Mouse (Mus musculus) gonadal fat pad, adult 2 months (tissue): ENCODE measurements at regions not wholly inside any gene's neighbourhood (a gene's known extent, or its start where the extent isn't known, plus 50 kb on each side); places are given as distances from the start of the nearest gene placed in this dataset.

Source experiments
- DNase-seq: peaks from one replicate; pipeline ENCODE4 v3.0.0-alpha.2; 2012; ENCODE audit warnings: low read depth

DNA sequence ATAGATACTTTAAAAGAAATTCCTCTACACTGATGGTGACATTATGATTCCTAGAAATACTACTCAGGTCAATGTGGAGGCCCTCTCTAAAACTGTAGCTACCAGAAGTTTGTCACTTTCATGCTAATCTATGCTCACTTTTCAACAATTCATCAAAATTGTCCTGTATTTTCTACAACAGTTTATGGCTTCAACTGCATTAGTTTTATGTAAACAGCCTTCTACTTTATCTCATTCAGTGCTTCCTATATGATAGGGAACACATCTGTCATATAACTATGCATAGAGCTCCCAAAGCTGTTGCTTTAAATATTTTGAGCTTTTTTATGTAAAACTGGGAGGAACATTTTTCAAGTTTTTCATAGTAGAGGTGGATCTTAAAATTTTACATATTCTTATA is 338.7 kb upstream of the Dph6 start:
- no peak for DNase-seq

DNA sequence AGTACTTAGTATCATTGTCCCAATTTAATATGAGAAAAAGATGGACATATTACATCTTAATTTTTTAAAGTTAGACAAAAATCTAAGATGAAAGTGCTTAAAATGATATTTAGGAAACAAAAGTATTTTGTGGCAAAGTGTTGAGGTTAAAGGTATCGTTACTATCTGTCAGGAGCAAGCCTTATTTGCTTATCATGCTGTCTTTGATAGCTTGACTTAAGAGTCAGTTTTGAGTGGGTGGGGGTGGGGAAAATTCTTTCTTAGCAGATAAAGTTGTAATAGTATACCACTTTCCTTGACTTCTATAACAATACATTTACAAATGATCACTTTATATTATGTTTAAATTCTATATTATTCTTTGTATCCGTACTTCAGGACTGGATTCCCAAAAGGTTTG is 339.1 kb upstream of the Dph6 start:
- DNase-seq = no peak

DNA sequence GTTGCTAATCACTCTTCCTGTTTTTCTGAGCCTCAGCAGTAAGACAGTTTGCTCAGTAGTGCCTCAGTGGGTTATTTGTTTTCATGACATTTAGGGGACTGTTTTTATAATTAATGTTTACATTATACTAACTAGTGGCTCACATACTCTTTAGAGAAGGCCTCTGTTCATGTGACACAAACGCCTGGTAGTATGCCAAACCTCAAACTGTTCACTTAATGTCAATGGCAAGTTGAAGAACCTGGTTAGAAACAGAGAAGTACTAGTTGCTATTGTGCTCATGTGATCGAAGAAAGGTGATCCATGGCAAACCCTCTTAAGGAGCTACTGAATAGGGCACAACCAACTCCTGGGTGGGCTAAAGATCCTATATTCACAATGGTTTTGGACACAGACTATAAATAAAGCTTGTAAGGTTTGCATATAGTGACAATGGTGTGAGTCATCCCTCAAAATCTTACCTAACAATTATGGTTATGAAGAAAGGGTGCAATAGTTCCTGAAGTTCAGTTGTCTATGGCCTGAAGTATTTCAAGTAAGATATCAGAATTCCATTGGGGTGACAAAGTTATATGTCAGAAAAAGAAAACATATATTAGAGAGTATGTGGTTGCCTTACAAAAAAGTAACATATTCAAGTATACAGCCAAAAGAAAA is 340.1 kb upstream of the Dph6 start:
- DNase-seq = no peak

DNA sequence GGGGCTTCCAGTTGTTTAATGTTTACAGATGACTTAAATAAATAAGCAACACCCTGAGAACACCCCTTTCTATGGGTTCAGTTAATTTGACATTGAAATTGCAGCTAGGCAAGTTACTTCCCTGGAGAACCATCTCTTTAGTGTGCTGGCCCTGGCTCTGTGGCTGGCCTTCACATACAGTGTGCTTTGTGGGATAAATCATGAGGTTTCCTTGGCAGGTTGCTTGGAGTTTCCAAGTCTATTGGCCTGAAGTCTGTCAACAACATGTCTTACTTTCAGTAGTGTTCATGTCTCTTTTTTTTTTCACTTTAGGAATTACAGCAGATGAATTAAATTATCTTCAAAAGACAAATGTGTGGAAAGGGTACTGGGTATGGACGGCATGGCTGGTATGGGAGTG is 359.2 kb upstream of the Dph6 start:
- no peak for DNase-seq

DNA sequence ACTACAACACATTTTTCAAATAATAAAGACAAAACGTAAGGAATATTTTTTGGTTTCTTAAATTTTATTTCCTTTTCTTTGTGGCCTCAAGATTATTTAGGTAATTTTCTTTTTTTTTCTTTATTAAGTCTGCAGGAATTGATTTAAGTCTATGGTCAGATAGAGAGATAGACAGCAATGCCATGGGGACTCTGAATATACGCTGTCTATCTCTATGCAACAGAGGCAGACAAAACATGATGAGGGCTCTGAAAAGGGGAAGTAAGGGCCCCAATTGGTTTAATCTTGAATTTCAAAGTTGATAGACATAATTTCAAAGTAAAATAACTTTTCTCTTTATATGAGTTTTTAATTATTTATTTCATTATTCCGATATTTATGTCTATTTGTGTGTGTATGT is 372.0 kb upstream of the Dph6 start:
- no peak for DNase-seq

DNA sequence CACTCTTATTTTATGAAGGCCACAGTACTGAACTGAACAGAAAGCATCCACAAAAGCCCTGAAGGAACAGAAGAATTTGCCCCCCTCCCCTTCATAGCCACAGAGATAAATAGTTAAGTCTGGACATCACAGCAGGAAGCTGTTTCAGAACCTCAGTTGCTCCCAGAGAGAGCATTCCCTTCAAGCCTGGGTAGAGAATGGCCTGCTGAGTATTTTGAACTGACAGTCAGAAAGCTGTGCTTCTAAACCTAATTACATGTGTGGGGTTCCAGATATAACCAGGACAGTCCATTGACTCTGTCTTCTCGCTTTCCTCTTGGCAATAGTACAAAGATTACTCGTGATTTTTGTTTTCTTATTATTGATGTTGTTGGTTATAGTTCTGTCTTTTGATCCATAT is 376.4 kb upstream of the Dph6 start:
- DNase-seq = no peak

DNA sequence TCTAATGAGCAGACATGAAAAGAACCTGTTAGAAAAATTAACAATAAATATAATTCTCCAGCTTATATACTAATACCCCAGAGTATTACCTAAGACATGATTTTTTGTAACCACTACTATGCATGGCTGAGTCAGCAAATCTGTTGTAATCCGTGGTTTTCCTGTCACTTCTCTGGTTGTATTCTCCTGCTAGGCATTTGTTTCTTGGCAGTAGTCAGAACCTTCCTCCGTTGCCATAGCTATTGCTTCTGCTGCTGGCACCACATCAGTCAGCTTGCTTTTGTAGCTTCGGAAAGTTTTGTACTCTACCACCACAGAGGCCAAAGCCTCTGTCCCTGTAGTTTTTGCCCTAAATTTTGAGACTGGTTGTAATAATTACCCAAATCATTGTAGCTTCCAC is 381.4 kb upstream of the Dph6 start:
- DNase-seq = no peak

DNA sequence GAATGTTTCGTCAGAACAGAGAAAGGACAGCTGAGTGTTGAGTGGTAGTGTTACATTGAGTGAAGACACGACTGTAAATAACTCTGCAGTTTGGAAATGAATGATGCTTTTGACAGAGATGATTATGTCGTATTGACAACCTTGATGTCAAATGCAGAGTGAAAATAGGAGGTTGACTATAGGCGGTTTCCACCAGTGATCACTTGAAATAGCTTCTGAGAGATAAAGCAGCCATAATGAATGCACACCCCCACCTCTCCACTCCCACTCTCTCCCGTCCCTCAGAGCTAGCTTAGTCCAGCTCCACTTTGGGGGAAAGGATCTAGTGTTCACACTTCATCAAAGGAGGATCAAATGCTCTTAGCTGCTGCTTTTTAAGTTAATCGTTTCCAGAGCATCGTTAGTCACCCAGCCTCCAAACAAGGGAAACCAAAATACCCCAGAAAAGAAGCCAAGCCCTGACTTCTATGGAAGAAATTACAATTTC is 387.6 kb upstream of the Dph6 start:
- no peak for DNase-seq

DNA sequence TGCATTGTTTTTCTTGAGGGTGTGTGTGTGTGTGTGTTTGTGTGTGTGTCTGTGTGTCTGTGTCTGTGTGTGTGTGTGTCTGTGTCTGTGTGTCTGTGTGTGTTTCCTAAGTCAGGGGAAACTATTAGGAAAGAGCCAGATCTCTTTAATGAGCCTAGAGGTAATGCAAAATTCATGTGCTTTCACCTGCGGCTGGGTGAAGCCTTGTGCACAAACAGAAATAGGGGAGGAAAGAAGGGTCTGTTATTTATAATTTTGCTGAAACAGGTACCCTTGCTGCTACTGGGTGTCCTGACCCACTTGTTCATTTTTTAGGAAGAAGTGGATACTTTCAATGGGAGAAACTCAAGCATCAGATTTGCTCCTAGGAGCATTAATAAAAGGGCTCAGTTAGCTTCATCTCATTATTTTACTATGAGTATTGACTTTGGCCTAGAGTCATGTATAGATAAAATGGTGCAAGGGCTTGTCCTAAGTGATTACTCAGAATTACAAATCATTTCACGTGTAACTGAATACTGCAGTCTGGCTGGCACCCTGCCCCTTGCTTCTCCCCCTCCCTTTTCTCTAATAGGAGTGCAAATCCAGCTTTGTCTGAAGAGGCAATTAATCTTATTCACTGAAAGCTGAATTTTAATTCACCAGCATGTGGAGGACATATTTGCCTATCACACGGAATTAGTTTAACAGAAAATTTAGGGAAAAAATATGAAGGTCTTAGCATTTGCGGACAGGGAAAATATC is 401.7 kb upstream of the Dph6 start:
- DNase-seq = no peak

DNA sequence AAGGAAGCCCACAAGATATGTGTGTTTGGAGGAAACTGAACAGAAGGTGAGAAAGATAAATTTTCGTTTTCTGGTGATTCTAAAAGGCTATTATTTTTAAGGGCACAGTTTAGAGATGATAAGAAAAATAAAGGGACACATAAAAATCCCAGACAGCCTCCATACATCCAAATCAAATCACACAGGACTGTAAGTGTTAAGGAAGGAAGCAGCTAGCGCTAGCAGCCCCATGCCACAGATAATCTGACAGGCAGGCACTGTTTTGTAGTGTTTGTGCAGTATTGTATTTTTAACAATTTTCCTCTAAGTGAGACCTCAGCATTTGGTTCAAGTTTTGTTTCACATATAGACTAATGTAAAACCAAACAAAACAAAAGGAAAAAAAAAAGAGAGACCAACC is 402.4 kb upstream of the Dph6 start:
- DNase-seq = no peak

DNA sequence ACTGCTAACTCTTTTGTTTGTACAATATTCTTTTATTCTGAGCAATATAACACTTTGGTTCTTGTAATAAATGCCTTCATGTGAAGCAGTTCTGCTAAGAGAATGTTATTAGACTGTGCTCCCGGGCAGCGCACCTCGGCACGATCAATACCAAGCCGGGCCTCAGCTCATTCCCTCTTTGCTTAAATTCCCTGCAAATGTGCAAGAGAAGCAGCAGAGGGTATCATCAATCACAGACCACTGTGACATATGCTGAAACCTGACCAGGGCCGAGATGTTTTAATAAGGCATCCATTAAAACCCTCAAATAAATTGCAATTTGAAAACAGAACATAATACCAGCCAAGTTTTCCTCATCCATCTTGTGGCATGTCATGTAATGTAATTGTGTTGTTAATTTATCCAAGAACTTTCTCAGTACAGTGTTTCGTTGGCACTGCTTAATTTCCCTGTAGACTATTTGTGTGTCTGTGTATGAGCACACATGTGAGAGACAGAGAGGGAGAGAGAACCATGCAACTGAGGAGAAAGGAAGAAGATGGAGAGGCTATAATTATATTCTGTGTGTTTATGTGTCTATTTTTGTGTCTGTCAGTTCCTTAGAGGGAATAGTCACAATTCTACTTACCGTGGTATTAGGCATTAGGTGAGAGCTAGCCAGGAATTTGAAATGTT is 412.9 kb upstream of the Dph6 start:
- DNase-seq = no peak

DNA sequence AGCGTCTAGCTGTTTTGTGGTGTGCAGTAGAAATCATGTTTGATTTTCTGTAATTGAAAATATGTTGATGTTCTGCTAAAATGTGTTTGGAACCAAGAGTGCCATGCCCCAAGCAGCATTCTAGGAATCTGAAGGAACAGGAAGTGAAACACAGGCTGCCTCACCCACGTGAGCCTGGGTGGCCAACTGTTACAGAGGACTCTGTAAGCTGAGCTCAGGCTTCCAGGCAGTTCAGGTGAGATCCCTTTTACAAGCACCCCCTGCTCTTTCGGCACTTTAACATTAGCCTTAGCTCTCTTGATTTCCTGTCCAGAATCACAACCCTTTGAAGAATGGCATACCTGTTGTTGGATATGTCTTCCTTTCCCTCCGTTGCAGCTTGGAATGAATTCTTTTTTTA is 414.9 kb upstream of the Dph6 start:
- no peak for DNase-seq

DNA sequence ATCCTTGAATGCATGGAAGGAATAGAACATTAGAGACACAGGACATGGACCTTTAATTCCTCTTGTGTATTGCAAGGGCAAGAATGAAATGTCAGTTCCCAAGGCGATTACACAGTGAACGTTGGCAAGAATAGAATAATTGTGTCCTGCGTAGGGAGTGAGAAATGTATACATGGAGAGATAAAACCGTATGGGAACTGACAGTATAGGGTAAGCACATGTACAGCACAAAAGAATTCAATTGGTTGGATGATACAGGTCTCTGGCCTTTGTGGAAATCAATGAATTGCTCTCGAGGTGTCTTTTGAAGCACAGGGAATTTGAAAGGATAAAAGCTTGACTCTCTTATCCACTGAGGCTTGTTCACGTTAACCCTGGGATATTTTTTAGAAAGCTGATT is 415.4 kb upstream of the Dph6 start:
- no peak for DNase-seq

DNA sequence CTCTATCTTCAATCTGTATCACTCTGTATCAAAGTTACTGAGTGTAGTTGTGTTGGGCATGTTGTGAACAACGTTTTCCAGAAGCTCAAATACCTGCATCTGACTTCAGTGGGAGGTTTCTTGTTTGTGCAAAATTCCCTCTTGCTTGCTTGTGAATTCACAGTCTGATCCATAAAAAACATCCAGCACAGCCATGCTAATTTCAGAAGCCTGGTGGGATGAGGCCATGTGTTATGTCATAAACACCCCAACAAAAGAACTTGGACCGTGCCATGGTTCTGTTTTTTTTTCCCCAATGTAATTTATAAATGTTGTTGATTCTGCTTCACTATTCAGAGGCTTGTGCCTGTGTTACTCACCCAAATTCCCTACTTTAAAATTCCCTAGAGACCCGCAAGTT is 415.9 kb upstream of the Dph6 start:
- no peak for DNase-seq

DNA sequence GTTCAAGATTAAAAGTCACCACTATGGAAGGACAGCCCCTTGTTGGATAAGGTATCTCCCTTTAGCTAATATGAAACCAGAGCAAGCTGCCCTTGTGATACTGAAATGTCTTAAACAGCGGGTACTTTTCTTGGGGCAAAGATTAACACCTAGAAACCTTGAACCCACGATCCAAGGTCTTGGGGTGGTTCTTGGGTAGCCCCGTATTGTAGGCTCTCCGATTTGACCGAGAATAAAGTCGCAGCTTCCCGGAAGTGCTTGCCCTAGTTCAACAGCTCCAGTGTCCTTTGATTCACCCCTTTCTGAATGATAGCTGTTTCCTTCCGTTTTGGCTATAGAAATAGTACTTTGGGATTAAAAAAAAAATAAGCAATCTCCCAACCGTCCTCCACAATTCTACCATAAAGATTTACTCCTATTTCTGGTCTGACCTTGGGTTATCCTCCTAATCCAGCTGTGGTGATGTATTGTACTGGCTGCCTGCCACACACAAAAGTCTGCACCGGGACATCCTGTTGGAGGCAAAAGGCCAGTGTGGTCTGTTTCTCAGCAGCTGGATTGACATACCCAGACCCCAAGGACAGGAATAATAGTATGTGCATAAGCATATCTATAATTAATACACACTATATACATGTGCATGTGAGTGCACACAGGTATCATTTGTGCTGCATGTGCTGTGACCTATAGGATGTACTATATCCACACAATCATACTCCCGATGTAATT is 427.0 kb upstream of the Dph6 start:
- no peak for DNase-seq

DNA sequence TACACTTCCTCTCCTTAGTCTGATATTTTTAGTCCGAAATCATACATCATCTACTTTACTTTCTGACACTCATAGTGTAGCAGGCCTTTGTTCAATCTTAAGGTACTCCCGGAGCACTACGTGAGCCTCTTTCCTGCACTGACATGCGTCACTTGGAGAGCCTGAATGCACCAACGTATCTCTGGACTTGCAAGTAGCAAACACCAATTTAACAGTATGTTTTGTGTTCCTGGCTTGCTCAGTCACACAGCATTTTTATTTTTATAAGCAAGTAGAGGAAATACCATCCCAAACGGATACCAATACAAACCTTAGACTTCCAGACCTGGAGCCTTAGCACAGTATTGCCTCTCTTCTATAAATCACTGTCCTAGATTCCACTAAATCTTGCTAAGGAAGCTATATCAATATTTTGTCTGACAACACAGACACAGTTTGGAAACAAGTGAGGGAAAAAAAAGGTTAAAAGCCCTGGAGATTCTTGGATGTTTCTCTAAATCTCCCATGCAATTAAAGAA is 427.6 kb upstream of the Dph6 start:
- DNase-seq = no peak

DNA sequence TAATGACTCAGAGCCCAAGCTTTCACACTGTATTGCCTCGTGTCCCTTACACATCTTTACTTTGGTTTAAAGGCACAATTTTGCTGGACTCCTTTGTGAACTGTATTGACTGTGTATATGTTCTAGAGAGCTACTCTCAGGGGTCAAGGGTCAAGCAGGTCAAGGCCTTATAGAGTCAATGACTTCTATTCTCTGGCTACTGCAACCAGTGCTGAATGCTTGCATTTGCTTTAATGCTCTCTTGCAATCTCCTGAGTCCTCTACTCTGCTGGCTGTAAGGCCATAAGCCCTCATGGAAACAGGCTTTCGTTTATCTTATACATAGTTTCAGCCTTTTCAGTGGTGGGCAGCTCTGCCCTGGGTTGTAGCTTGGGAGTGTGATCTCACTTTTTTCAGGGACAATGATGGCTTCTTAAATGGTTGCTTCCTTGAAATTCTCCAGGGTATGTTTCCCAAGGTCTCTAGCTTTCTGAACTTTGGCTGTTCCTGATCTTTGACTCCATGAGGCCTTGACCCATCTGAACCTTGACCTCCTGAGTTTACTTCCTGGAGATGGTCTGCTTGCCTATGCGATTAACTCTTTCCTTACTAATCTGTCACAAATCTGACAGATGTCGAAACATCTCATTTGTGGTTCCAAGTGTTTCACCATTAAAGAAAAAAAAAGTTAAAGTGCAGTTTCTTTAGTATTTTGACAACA is 433.8 kb upstream of the Dph6 start:
- DNase-seq = no peak

DNA sequence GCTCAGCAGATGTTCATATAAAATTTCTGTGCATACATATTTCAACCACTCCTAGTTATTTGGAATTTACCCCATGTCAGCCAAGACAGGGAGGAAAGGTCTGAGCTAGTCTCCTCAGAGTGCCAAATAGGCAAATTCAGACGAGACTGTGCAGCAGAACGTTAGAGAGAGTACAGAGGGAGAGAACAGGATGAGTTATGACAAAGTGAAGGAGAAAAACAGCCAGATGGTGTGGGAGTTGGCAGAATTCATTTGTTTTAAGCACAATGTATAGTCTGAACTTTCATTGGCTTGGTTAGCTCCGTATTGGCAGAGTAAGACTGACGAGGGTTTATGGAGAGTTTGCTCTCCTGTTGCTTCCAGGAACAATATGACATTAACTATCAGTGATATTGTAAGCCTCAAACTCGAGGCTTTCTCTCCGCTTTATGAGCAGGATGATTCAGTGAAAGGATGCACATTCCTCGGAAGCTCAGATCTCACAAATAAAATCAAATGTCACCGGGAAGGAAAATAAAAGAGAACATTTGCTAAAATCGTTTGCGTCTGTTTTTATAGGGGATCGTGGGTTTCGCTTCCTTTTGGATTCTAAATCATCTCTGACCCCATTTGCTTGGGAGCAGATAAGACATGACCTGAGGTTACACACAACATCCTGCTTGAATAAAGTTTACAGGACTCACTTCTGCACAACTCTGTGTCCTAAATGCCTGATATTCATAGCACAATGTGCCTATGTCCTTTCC is 435.8 kb upstream of the Dph6 start:
- DNase-seq = no peak

DNA sequence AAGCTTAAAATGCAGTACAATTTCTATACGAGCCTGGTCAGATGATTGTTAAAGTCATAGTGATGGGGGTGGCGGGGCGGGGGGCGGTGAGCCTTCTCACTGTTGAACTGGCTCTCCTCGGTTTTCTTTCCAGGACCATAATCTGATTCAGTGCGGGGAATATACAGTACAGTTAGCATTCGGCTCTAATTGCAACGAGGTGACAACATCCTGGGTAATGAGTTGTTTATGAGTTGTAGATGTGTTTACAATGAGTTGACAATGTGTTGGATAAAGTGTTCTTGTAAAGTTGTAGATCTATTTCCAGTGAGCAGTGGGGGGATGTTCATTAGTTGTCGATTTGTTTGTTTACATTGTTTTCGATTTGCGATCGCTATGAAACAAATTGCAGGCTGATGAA is 440.6 kb upstream of the Dph6 start:
- no peak for DNase-seq

DNA sequence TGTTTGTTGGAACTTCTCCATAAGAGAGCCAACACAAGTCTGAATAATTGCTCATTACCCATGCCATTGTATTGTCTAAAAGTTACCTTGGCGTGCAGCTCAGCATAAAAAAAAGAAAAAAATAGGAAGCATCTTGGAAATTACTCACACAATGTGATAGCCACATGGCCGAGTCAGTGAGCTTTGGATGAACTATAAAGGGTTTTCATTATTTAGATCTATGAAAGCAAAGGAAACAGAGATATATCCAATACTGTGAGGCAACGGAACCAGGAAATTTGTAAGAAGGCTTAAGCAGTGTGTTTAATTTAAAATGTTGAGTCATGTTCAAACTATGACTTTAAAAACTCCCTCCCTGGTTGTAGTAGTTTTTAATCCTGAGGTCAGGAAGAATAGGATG is 446.7 kb upstream of the Dph6 start:
- no peak for DNase-seq
